Mouse (Mus musculus): ENCODE results near the gene Atg9b. TPM values are rescaled to one million over a fixed set of nuclear protein-coding genes. Genes with fewer than 3 reads are reported as not detected.
A peak's percentile ranks its signal among the peaks of the same experiment; 100 is the strongest.

Atg9b gene
- polyA plus RNA-seq, 1 experiment from 2014 or later, result 2.0 TPM

- DNase-seq (ENCODE audit: low spot score), result no peak
Observed at GRCm38 (mm10) chr5:24350531-24351250, 41.3 kb downstream of the Atg9b start.

GRCm38 (mm10) chr5:24350073-24350472 is 41.9 kb downstream of the Atg9b start:
- no peak for DNase-seq (ENCODE audit: low spot score)

- peak; percentile 73 for DNase-seq (ENCODE audit: low spot score)
Observed at GRCm38 (mm10) chr5:24348546-24348945, 43.4 kb downstream of the Atg9b start.

GRCm38 (mm10) chr5:24348128-24348527 is 43.8 kb downstream of the Atg9b start:
- DNase-seq (ENCODE audit: low spot score), result peak; percentile 95

GRCm38 (mm10) chr5:24347186-24347875 is 44.6 kb downstream of the Atg9b start:
- DNase-seq (ENCODE audit: low spot score), result peak; percentile 71

- DNase-seq (ENCODE audit: low spot score), result no peak
Observed at GRCm38 (mm10) chr5:24346313-24346712, 45.6 kb downstream of the Atg9b start.

- DNase-seq (ENCODE audit: low spot score), result peak; percentile 89
Observed at GRCm38 (mm10) chr5:24344477-24345051, 47.4 kb downstream of the Atg9b start.

- peak; percentile 68 for DNase-seq (ENCODE audit: low spot score)
Observed at GRCm38 (mm10) chr5:24343977-24344436, 47.9 kb downstream of the Atg9b start.

GRCm38 (mm10) chr5:24343379-24343778 is 48.6 kb downstream of the Atg9b start:
- DNase-seq (ENCODE audit: low spot score), result no peak

GRCm38 (mm10) chr5:24342966-24343365 is 49.0 kb downstream of the Atg9b start:
- DNase-seq (ENCODE audit: low spot score), result no peak

GRCm38 (mm10) chr5:24342205-24342963 is 49.6 kb downstream of the Atg9b start:
- no peak for DNase-seq (ENCODE audit: low spot score)

- DNase-seq (ENCODE audit: low spot score), result no peak
Observed at GRCm38 (mm10) chr5:24337821-24338220, 54.1 kb downstream of the Atg9b start.

GRCm38 (mm10) chr5:24337366-24337765 is 54.6 kb downstream of the Atg9b start:
- DNase-seq (ENCODE audit: low spot score), result no peak

GRCm38 (mm10) chr5:24335888-24336511 is 55.9 kb downstream of the Atg9b start:
- peak; percentile 41 for DNase-seq (ENCODE audit: low spot score)

- DNase-seq (ENCODE audit: low spot score), result no peak
Observed at GRCm38 (mm10) chr5:24334749-24335148, 57.2 kb downstream of the Atg9b start.

Other genes starting within 250 kb of the Atg9b start
- 12.1 and 12.9 TPM in 2 replicates for gene Nupl2, start 227.2 kb downstream of the Atg9b start, polyA plus RNA-seq (2015; fragmentation: Nextera tagmentation; extraction: Ambion mirVana)
- 5.3 and 7.2 TPM in 2 replicates for gene Kcnh2, start 40.5 kb downstream of the Atg9b start, polyA plus RNA-seq (2015; fragmentation: Nextera tagmentation; extraction: Ambion mirVana)
- 1.5 and 1.7 TPM in 2 replicates for gene Nos3, start 27.3 kb downstream of the Atg9b start, polyA plus RNA-seq (2015; fragmentation: Nextera tagmentation; extraction: Ambion mirVana)
- 32.6 and 33.9 TPM in 2 replicates for gene Abcb8, start 1.5 kb upstream of the Atg9b start, polyA plus RNA-seq (2015; fragmentation: Nextera tagmentation; extraction: Ambion mirVana)
- 0.34 and 0.54 TPM in 2 replicates for gene Asic3, start 21.2 kb upstream of the Atg9b start, polyA plus RNA-seq (2015; fragmentation: Nextera tagmentation; extraction: Ambion mirVana)
- 31.4 and 35.1 TPM in 2 replicates for gene Cdk5, start 31.4 kb upstream of the Atg9b start, polyA plus RNA-seq (2015; fragmentation: Nextera tagmentation; extraction: Ambion mirVana)
- gene Slc4a2, start 31.7 kb upstream of the Atg9b start, polyA plus RNA-seq (2015; fragmentation: Nextera tagmentation; extraction: Ambion mirVana), result 23.2 and 26.6 TPM in 2 replicates
- 86.0 and 88.5 TPM in 2 replicates for gene Fastk, start 53.1 kb upstream of the Atg9b start, polyA plus RNA-seq (2015; fragmentation: Nextera tagmentation; extraction: Ambion mirVana)
- 33.7 and 35.4 TPM in 2 replicates for gene Tmub1, start 55.7 kb upstream of the Atg9b start, polyA plus RNA-seq (2015; fragmentation: Nextera tagmentation; extraction: Ambion mirVana)
- gene Agap3, start 60.0 kb upstream of the Atg9b start, polyA plus RNA-seq (2015; fragmentation: Nextera tagmentation; extraction: Ambion mirVana), result 24.5 and 26.9 TPM in 2 replicates
- 0.10 TPM in 1 of 2 replicates, not detected in the other for gene Gbx1, start 135.1 kb upstream of the Atg9b start, polyA plus RNA-seq (2015; fragmentation: Nextera tagmentation; extraction: Ambion mirVana)
- gene Asb10, start 148.8 kb upstream of the Atg9b start, polyA plus RNA-seq (2015; fragmentation: Nextera tagmentation; extraction: Ambion mirVana), result 0.88 and 0.94 TPM in 2 replicates
- not detected in 2 replicates for gene 4931409K22Rik, start 164.7 kb upstream of the Atg9b start, polyA plus RNA-seq (2015; fragmentation: Nextera tagmentation; extraction: Ambion mirVana)
- 119 and 121 TPM in 2 replicates for gene Abcf2, start 185.3 kb upstream of the Atg9b start, polyA plus RNA-seq (2015; fragmentation: Nextera tagmentation; extraction: Ambion mirVana)
- gene Chpf2, start 194.6 kb upstream of the Atg9b start, polyA plus RNA-seq (2015; fragmentation: Nextera tagmentation; extraction: Ambion mirVana), result 16.8 and 18.5 TPM in 2 replicates
- gene Smarcd3, start 232.3 kb upstream of the Atg9b start, polyA plus RNA-seq (2015; fragmentation: Nextera tagmentation; extraction: Ambion mirVana), result 2.0 and 2.5 TPM in 2 replicates

Measured in thymus, postnatal 0 days (tissue).